Mouse (Mus musculus): ENCODE results near the gene Stpg1.

DNA sequence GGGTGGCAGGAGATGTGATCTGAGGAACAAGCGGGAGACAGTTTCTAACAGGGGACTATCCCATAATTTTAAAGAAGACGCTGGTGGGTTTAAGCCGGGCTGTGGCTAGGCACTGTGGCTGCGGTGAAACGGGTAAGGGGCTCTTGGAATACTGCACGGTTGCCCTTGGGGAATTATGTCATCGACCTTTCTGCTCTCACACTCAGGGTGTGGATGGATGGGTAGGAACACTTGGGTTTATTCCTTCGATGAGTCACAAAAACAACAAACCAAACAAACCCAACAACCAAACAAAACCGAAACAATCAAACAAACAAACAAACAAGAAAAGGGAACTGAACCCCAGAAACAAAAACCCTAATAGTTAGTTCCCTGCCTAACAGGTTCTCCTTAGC lies 804 bp downstream of the Stpg1 start:
- TF ChIP-seq CTCF (IDR thresholded peaks at IDR 0.05; ENCODE audit: extremely low read depth, insufficient read depth, insufficient read length, insufficient replicate concordance) = no peak
- TF ChIP-seq POLR2A (IDR thresholded peaks at IDR 0.05; ENCODE audit: low read depth, low read length) = no peak

All from spleen, adult 2 months (tissue).